Mouse (Mus musculus): ENCODE results near the gene Gins3. TPM values are rescaled to one million over a fixed set of nuclear protein-coding genes. Genes with fewer than 3 reads are reported as not detected.
A peak's percentile ranks its signal among the peaks of the same experiment; 100 is the strongest.

Gene Gins3
- 18.2 and 19.0 TPM in 2 replicates for polyA plus RNA-seq (2016; fragmentation: Nextera tagmentation; extraction: Ambion mirVana)

DNA sequence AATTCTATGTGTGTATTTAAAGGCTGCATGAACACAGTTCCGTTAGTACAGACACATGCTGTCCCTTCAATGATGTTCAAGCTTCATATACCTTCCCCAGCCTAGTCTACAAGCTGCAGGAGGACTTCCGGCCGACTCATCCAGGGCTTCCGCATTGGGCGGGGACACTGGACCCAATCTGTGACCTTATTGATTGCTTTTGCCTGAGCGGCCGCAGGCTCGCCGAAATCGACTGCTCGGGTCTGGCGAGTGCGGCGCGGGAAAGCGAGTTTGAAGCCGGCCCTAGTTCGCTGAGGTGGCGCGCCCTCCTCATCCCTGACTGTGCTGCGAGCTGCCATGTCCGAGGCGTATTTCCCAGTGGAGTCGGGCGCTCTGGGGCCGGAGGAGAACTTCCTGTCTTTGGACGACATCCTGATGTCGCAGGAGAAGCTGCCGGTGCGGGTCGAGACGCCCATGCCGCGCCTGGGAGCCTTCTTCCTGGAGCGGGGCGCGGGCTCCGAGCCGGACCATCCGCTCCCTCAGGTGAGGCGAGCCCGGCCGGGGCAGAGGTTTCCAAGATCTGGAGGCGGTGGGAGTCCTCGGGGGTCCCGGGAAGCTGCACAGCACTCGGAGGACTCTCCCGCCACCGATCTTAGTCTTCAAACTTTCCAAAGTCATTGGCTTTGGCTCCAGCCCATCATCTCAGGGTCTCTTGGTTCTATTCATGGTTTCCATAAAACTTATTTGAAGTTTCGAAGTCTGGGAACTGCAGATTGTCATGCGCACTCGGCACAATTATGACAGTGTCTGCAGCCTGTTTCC, at the start of gene Gins3:
Gene Gins3, plus strand, starts transcription at position 192 of the 801 bp plus-strand sequence.
- Histone ChIP-seq H3K36me3 (peaks cover 8% of the 10 kb centered on the region; the same call in 1 of the 2 replicates), H3K27ac (ENCODE audit: poor library complexity, severe bottlenecking) (peak within 1 kb of the TSS; percentile 53), H3K9ac (peak within 1 kb of the TSS; percentile 87), H3K27me3 (replicated peaks) (0 out of 2 replicates have a peak, but pooled peaks cover 8% of the 10 kb centered on the region), H3K4me1 (replicated peaks) (peaks cover 9% of the 10 kb centered on the region), H3K4me3 (peak within 1 kb of the TSS; percentile 95), H3K4me2 (peak within 1 kb of the TSS; percentile 82), H3K9me3 (replicated peaks) (no peaks in the 10 kb centered on the region)
- peak; percentile 92 for ATAC-seq (ENCODE audit: insufficient number of reproducible peaks, low FRiP score)
- under 1% methylated on average over 52 of the region's 52 CpGs for WGBS

DNA sequence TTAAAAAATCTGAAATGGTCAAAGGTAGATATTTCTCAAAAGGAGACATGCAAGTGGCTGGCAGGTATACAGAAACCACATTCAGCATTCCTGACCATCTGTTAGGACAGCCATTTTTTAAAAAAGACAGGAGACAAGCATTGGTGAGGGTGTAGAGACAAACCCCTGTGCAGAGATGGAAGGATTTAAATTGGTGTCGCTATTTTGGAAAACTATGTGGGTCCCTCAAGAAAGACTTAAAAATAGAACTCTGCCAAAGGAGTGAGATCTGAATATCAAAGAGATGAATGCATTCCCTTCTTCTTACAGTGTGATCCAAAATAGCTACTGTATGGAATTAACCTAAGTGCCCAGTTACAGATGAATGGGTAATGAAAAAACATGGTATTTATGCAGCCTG, 45.9 kb upstream of the Gins3 start:
- H3K27ac ChIP-seq (ENCODE audit: poor library complexity, severe bottlenecking), result peak overlapping the region; percentile 82
- H3K27me3 ChIP-seq (replicated peaks), result no peaks in the 10 kb centered on the region
- no peak overlapping the region for H3K4me3 ChIP-seq
- H3K36me3 ChIP-seq, result no peaks in the 10 kb centered on the region
- H3K9ac ChIP-seq, result no peak overlapping the region
- no peak for ATAC-seq (ENCODE audit: insufficient number of reproducible peaks, low FRiP score)
- no peak overlapping the region for H3K4me2 ChIP-seq
- 38% methylated on average over 1 of the region's 1 CpGs for WGBS
- peaks cover 10% of the 10 kb centered on the region for H3K4me1 ChIP-seq (replicated peaks)
- H3K9me3 ChIP-seq (replicated peaks), result peaks cover 4% of the 10 kb centered on the region; the same call in 1 of the 2 replicates

DNA sequence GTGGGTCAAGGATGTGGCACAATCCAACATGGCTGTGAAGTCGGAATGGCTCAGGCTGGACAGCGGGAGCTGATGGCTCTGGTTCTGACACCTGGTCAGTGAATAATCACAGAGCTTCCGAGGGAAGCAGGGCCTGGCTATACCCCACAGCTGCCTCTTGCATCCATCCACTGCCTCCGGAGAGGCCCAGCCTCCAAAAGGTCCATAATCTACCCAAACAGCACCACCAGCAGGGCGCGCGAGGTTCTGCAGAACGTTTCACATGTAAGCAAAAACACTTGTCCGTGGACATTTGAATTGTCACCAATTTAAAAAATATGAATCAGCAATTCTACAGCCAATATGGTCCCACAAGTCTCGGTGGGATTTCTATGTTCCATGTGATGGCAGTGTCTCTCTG, 44.0 kb upstream of the Gins3 start:
- Histone ChIP-seq H3K4me1 (replicated peaks) (peaks cover 10% of the 10 kb centered on the region), H3K4me2 (no peak overlapping the region), H3K9me3 (replicated peaks) (peaks cover 4% of the 10 kb centered on the region; the same call in 1 of the 2 replicates), H3K36me3 (no peaks in the 10 kb centered on the region), H3K9ac (no peak overlapping the region), H3K27me3 (replicated peaks) (no peaks in the 10 kb centered on the region), H3K27ac (ENCODE audit: poor library complexity, severe bottlenecking) (no peak overlapping the region), H3K4me3 (no peak overlapping the region)
- no peak for ATAC-seq (ENCODE audit: insufficient number of reproducible peaks, low FRiP score)
- 63% methylated on average over 10 of the region's 10 CpGs for WGBS

- Histone ChIP-seq H3K27ac (ENCODE audit: poor library complexity, severe bottlenecking) (no peak overlapping the region), H3K4me3 (no peak overlapping the region), H3K36me3 (no peaks in the 10 kb centered on the region), H3K4me1 (replicated peaks) (peaks cover 22% of the 10 kb centered on the region), H3K4me2 (no peak overlapping the region), H3K9me3 (replicated peaks) (peaks cover 4% of the 10 kb centered on the region; the same call in 1 of the 2 replicates), H3K9ac (no peak overlapping the region; the same call in 1 of the 2 replicates), H3K27me3 (replicated peaks) (no peaks in the 10 kb centered on the region)
- no peak for ATAC-seq (ENCODE audit: insufficient number of reproducible peaks, low FRiP score)
- 65% methylated on average over 4 of the region's 4 CpGs for WGBS
Observed at GRCm38 (mm10) chr8:95590539-95590938, 42.7 kb upstream of the Gins3 start.

- peak; percentile 71; the same call in 1 of the 2 replicates for ATAC-seq (ENCODE audit: insufficient number of reproducible peaks, low FRiP score)
- Histone ChIP-seq H3K9me3 (replicated peaks) (peaks cover 4% of the 10 kb centered on the region; the same call in 1 of the 2 replicates), H3K4me3 (no peak overlapping the region), H3K4me2 (no peak overlapping the region), H3K27me3 (replicated peaks) (no peaks in the 10 kb centered on the region), H3K36me3 (no peaks in the 10 kb centered on the region), H3K4me1 (replicated peaks) (peaks cover 21% of the 10 kb centered on the region), H3K9ac (no peak overlapping the region), H3K27ac (ENCODE audit: poor library complexity, severe bottlenecking) (no peak overlapping the region)
- 77% methylated on average over 12 of the region's 12 CpGs for WGBS
Observed at GRCm38 (mm10) chr8:95592131-95592780, 41.0 kb upstream of the Gins3 start.

DNA sequence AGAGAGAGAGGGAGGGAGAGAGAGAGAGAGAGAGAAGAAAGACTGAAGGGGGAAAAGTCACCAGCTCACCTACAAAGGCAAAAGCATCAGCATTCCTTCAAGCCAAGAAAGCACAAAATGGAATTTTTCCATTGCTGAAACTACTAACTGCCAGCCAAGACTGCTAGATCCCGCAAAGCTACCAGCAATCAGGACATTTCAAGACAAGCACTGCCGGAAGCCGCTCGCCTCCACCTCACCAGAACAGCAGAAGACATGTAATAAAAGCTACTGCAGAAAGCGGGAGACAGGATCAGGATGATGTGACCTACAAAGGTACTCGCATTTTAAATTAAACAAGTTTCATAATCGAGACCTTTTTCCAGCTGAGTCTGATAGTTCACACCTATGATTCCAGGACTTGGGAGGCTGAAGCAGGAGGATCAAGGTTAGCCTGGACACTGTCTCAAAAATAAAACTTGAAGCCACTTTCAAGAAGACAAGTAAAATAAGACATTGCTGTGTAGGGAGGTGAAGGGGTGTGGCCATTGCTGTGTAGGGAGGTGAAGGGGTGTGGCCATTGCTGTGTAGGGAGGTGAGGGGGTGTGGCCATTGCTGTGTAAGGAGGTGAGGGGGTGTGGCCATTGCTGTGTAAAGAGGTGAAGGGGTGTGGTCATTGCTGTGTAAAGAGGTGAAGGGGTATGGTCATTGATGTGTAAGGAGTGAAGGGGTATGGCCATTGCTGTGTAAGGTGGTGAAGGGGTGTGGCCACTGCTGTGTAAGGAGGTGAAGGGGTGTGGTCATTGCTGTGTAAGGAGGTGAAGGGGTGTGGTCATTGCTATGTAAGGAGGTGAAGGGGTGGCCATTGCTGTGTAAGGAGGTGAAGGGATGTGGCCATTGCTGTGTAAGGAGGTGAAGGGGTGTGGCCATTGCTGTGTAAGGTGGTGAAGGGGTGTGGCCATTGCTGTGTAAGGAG, 39.5 kb upstream of the Gins3 start:
- ATAC-seq (ENCODE audit: insufficient number of reproducible peaks, low FRiP score), result no peak
- no peak overlapping the region for H3K4me2 ChIP-seq
- WGBS, result 93% methylated on average over 7 of the region's 7 CpGs
- peaks cover 22% of the 10 kb centered on the region for H3K4me1 ChIP-seq (replicated peaks)
- no peaks in the 10 kb centered on the region for H3K36me3 ChIP-seq
- no peak overlapping the region for H3K27ac ChIP-seq (ENCODE audit: poor library complexity, severe bottlenecking)
- no peaks in the 10 kb centered on the region for H3K27me3 ChIP-seq (replicated peaks)
- no peak overlapping the region for H3K9ac ChIP-seq
- H3K9me3 ChIP-seq (replicated peaks), result no peaks in the 10 kb centered on the region; the same call in 1 of the 2 replicates
- H3K4me3 ChIP-seq, result no peak overlapping the region

- H3K36me3 ChIP-seq, result no peaks in the 10 kb centered on the region
- H3K27me3 ChIP-seq (replicated peaks), result no peaks in the 10 kb centered on the region
- peaks cover 22% of the 10 kb centered on the region for H3K4me1 ChIP-seq (replicated peaks)
- no peaks in the 10 kb centered on the region; the same call in 1 of the 2 replicates for H3K9me3 ChIP-seq (replicated peaks)
- WGBS, result 78% methylated on average over 14 of the region's 14 CpGs
- H3K4me3 ChIP-seq, result no peak overlapping the region
- ATAC-seq (ENCODE audit: insufficient number of reproducible peaks, low FRiP score), result no peak
- H3K27ac ChIP-seq (ENCODE audit: poor library complexity, severe bottlenecking), result peak overlapping the region; percentile 75
- no peak overlapping the region for H3K4me2 ChIP-seq
- no peak overlapping the region for H3K9ac ChIP-seq
Observed at GRCm38 (mm10) chr8:95595131-95595530, 38.1 kb upstream of the Gins3 start.

DNA sequence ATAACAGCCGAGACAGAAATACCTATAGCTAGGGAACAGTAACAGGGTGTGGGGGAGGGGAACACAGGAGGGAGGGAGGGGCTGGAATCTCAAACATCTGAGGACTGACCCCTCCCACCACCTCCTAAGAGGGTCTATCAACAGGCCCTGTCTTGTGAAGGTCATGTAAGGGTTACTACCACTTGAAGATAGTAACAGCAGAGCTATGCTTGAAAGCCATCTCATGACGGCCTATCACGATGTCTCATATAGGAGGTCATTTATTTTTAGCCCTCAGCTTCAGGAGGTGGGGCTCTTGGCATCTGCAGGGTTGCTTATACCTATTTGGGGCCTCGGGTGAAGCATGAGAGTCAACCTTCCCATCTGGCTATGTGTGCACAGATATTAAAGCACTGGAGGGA, 36.4 kb upstream of the Gins3 start:
- no peaks in the 10 kb centered on the region for H3K36me3 ChIP-seq
- H3K4me1 ChIP-seq (replicated peaks), result peaks cover 22% of the 10 kb centered on the region
- peak overlapping the region; percentile 95 for H3K27ac ChIP-seq (ENCODE audit: poor library complexity, severe bottlenecking)
- 26% methylated on average over 4 of the region's 4 CpGs for WGBS
- ATAC-seq (ENCODE audit: insufficient number of reproducible peaks, low FRiP score), result peak; percentile 87
- H3K9me3 ChIP-seq (replicated peaks), result no peaks in the 10 kb centered on the region; the same call in 1 of the 2 replicates
- no peak overlapping the region for H3K4me3 ChIP-seq
- H3K9ac ChIP-seq, result no peak overlapping the region
- H3K4me2 ChIP-seq, result peak overlapping the region; percentile 21
- no peaks in the 10 kb centered on the region for H3K27me3 ChIP-seq (replicated peaks)

DNA sequence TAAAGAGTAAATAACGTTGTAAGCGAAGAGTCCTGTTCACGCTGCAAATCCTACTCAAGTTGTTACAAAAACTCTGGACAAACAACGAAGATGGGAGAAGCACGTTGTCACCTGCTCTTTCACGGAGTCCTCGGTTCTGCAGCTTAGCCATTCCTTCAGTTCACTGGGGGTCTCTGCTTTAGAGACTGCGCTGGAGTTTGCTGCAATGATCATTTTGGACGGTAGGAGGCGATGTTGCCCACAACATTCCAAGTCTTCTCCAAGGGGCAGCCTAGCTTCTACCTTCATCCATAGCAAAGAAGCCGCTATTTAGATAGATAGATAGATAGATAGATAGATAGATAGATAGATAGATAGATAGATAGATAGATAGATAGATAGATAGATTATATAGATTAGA, 33.4 kb upstream of the Gins3 start:
- H3K27me3 ChIP-seq (replicated peaks), result no peaks in the 10 kb centered on the region
- peak overlapping the region; percentile 58; the same call in 1 of the 2 replicates for H3K9ac ChIP-seq
- WGBS, result 8% methylated on average over 11 of the region's 11 CpGs
- H3K36me3 ChIP-seq, result no peaks in the 10 kb centered on the region
- H3K27ac ChIP-seq (ENCODE audit: poor library complexity, severe bottlenecking), result no peak overlapping the region
- no peak for ATAC-seq (ENCODE audit: insufficient number of reproducible peaks, low FRiP score)
- peak overlapping the region; percentile 21; the same call in 1 of the 2 replicates for H3K4me3 ChIP-seq
- H3K4me1 ChIP-seq (replicated peaks), result peaks cover 16% of the 10 kb centered on the region
- H3K4me2 ChIP-seq, result peak overlapping the region; percentile 46
- no peaks in the 10 kb centered on the region; the same call in 1 of the 2 replicates for H3K9me3 ChIP-seq (replicated peaks)

DNA sequence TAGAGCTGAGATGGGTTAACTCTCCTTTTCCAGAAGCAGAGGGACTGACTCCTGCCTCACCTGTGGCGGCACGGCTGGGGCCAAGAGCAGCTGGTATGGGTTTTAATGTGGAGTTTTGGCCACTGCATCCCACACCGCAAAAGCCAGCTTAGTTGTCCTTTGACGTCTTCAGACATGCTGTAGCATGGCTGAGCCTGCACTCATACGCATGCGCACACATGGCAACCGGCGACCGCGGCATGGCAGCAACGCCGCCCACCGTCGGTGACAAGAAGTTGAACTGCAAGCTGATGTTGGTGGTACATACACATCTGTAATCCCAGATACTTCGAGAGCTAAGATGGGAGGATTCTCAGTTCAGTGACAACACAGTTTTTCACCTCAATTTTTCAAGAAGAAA, 31.9 kb upstream of the Gins3 start:
- no peaks in the 10 kb centered on the region; the same call in 1 of the 2 replicates for H3K9me3 ChIP-seq (replicated peaks)
- H3K36me3 ChIP-seq, result no peaks in the 10 kb centered on the region
- WGBS, result 67% methylated on average over 15 of the region's 15 CpGs
- no peak overlapping the region for H3K27ac ChIP-seq (ENCODE audit: poor library complexity, severe bottlenecking)
- H3K27me3 ChIP-seq (replicated peaks), result no peaks in the 10 kb centered on the region
- ATAC-seq (ENCODE audit: insufficient number of reproducible peaks, low FRiP score), result no peak
- no peak overlapping the region for H3K9ac ChIP-seq
- H3K4me2 ChIP-seq, result no peak overlapping the region
- H3K4me3 ChIP-seq, result no peak overlapping the region
- H3K4me1 ChIP-seq (replicated peaks), result peaks cover 6% of the 10 kb centered on the region; the same call in 1 of the 2 replicates
